Mouse (Mus musculus) fibroblast of lung, adult 2 months (primary cell): ENCODE results near the gene Cxcl2.

ENCODE experiments used
- DNase-seq: peaks from one replicate; pipeline ENCODE4 v3.0.0-alpha.2; 2011; ENCODE audit warnings: low read depth

Cxcl2 gene

GRCm38 (mm10) chr5:90903339-90904020 is at the start of gene Cxcl2:
Gene Cxcl2, plus strand, starts transcription at chr5:90903871.
- DNase-seq = no peak

DNA sequence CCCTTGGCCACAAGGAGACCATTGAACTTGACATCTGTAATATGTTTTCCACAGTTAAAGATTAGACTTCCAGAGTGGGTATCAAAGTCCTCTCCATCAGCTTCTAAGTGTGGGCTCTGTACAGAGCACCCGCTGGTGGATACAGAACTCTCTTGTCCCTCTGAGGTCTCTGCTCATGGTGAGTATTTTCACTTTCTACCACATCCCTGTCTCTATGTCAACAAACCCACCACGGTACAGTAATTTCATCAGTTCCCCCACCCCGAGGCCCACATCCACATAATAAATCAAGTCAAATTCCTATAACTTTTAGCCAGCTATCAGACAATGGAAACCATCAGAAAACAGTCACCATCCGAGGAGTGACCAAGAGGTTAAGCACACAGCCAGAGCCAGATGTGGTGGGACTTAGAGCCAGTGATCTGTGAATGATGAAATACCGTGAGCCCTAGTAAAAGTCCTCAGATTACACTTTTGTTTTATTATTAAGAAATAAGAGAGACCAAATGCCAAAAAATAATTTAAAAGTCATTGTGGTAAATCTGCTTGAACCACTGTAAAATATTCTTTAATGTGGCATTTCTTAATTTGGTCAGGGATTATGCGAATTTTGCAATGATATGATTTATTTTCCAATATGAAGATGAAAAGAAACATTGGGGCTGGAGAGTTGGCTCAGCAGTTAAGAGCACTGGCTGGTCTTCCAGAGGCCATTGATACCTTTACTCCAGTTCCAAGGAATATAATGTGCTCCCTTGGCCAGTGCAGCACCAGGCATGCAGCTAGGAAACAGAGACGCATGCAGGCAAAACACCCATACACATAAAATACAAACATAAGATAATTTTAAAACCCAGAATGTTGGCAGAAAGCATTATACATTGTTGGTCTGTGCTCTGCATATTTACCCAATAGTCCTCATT is 48.1 kb upstream of the Cxcl2 start:
- peak; percentile 54 for DNase-seq

GRCm38 (mm10) chr5:90857463-90857862 is 46.2 kb upstream of the Cxcl2 start:
- no peak for DNase-seq

DNA sequence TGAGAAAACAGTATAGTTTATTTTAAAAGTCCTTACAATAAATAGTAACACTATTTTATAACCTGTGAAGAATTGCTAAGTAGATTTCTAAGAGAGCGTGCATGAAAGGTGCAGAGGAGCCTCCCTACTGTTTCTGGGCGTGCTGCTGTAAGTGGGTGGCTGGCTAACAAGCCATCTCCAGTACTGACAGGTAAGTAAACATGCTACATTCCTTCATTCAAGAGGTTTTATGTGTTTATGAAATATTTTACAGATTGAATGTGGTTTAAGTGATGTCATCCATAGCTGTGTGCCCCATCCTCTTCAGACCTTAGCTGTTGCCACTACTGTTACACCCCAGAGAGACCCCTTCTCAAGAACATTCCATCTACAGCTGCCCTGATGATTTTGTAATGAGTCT is 45.2 kb upstream of the Cxcl2 start:
- DNase-seq = no peak

DNA sequence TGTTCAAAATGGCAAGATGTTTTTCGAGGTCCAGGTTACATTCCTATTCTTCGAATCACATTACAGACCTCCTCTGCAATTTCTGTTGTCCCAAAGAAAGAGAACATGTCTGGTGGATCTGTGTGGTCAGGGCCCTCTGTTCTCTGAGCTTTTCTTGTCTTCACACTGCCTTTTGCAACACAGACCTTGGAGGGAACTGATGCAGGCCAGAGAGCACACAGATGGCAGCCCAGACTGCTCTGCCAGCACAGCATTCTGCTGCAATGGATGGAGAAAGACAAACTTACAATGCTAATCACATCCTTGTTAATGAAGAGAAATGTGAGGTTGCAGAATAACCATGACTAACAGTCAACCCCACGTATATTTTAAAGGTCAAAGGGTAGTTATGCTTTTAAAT is 44.6 kb upstream of the Cxcl2 start:
- DNase-seq = no peak

GRCm38 (mm10) chr5:90861876-90862375 is 41.7 kb upstream of the Cxcl2 start:
- DNase-seq = no peak

GRCm38 (mm10) chr5:90866770-90867169 is 36.9 kb upstream of the Cxcl2 start:
- no peak for DNase-seq

DNA sequence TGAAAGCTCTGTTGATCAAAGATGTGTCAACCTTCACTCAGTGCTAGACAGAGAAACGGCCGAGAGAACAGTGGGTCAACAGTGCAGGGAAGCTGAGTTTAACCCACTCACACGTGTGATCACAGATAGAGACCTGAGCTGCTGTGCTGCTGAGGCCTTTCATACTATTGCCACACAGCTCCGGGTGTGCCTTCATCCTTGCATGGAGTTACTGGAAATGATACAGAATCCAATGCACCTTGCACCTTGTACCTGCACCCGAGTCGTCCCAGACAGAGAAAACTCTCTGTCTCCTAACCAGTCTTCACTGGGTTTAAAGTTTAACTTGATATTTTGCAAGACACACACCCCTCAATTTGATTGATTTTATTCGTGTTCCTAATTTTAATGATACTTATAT is 31.3 kb upstream of the Cxcl2 start:
- no peak for DNase-seq

DNA sequence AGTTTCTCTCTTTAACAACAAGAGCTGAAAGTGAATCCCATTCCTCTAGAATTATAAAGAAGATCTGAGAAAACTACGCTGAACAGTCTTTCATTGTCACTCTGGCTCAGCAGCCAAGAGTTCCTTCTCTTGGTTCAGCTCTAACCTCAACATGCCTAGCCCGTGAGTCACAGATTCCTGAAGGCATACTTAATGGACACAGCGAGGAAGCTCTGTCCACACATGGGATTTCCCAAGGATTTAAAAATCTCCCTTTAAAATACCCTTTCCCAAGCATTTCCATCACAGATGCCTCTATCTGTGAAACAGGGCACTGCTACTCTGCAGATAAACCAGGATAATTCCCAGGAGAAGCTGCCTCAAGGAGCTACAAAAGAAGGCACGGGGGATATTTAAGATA is 27.6 kb upstream of the Cxcl2 start:
- DNase-seq = peak; percentile 66

DNA sequence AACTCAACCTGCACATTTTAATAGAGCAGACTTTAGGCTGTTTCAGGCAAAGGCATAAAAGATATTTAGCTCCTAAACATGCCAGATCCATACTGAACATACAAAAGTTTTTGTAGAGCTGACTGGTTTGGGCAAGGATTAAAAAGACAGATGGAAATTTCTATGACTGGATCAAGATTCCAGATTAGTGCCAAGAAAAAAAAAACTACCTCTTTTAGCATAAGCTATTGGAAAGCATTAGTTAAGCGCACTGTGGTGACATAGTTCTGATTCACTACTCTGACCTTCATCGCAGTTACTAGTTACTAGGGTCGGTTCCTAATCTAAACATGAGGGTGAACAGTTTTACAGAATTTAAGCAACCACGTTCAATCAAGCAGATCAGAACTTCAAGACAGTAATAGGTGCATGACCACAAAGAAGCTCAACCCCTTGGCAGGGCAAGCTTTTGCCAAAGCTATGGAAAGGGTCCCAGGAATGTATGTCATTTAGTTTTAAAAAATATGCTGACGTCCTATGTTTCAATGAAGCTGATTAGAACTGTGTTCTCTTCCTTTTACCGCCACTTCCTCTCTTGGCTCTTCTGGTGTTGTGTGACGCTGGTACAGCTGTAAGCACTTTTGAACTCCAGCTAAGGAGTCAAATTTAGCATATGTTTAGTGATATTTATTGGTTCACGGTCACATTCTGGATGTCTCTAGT is 27.0 kb upstream of the Cxcl2 start:
- DNase-seq = no peak

- DNase-seq = no peak
These were observed 26.5 kb upstream of the Cxcl2 start for GRCm38 (mm10) chr5:90877173-90877512.

DNA sequence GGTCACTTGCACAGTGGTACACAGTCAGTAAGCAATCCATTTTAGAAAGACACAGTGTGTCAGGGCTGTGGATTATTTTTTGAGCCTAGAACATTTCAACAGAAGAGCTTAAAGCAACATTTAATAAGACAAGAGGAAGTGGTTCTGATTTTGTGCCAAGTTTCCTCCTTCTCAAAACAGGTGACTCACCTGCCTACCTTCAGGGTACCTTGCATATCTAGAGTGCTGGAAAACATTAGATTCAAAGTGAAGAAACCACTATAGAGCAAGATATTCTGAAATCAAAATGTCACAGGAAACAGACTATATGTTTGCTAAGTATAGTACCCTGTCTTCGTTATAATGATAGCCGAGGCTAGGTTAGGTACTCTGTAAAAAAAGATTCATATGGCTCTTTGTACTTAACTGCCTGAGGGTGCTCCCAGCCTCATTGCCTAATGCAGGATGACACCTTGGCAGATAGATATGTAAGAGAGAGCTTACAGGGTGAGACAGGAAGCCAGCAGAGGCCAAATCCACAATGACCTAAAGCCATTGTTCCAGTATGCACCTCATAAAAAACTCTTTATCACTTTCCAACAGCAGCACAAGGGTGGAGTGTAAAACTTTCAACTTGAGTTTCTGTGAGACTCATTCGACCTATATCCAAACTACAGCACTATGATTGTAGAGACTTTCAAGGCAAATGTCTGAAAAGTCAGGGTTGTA is 24.2 kb upstream of the Cxcl2 start:
- no peak for DNase-seq

DNA sequence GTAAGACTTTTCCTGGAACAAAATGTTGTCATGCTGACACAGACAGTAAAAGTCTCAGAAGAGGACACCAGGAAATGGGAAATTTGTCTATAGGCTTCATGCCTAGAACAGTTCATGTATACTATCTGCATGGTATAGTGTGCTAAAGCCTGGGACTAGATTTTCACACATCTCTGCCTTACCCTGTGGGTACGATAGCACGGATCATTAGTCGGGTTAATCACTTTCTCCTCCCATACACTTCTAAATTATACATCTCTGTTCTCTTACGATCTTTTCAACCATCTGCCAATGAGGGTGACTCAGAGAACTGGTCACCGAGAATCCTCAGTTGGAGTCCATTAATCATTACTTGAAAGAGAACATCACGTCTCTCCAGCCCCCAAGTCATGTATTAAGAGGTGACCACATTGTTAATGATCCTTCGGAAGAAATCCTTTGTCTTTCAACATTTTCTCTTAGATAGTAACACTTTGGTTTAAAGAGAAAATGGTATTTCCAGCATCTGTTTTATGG is 23.3 kb upstream of the Cxcl2 start:
- no peak for DNase-seq

GRCm38 (mm10) chr5:90881021-90881420 is 22.6 kb upstream of the Cxcl2 start:
- no peak for DNase-seq

DNA sequence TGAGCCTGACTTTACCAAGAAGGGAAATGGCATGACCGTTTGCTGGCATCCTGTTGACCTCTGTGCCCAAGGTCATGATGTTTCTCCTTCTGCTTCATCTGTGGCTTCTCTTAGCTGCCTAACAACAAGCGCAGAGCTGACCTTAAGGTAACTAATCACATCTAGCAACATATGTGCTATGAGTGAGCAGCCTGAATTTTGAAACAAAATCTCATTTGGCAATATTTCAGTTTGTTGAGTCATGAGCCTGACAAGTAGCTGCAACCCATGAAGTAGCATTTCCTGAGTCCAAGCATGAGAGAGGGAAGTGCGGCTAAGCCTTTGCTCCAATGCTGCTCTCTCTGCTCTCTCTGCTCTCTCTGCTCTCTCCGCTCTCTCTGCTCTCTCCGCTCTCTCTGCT is 22.0 kb upstream of the Cxcl2 start:
- DNase-seq = no peak

- no peak for DNase-seq
These were observed 21.5 kb upstream of the Cxcl2 start for GRCm38 (mm10) chr5:90882146-90882545.

DNA sequence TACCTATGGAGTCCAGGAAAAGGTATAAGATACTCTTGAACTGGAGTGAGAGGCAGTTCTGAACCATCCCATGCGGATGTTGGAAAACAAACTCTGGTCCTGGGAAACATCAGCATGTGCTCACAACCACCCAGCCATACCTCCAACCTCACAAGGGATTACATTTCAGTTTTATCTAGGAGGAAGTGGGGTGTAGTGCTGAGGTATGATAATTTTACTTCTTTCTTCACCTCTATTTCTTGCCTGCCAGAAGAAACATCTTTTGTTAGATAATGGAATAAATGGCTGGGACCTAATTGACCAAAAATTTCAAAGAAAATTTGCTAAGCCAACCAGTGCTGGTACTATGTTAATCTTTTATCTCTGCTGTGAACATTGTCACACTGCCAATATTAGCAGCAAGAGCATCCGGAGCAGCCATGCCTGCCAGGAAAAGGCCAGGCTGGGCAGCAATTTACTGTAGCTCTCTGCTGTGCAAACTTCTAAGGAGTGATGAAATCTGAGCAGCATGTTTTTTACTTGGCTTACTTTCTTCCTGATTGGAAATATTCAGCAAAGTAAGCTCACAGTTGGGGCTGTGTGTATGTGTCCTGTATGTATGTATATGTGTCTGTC is 18.9 kb upstream of the Cxcl2 start:
- no peak for DNase-seq

GRCm38 (mm10) chr5:90888661-90889060 is 15.0 kb upstream of the Cxcl2 start:
- DNase-seq = no peak

DNA sequence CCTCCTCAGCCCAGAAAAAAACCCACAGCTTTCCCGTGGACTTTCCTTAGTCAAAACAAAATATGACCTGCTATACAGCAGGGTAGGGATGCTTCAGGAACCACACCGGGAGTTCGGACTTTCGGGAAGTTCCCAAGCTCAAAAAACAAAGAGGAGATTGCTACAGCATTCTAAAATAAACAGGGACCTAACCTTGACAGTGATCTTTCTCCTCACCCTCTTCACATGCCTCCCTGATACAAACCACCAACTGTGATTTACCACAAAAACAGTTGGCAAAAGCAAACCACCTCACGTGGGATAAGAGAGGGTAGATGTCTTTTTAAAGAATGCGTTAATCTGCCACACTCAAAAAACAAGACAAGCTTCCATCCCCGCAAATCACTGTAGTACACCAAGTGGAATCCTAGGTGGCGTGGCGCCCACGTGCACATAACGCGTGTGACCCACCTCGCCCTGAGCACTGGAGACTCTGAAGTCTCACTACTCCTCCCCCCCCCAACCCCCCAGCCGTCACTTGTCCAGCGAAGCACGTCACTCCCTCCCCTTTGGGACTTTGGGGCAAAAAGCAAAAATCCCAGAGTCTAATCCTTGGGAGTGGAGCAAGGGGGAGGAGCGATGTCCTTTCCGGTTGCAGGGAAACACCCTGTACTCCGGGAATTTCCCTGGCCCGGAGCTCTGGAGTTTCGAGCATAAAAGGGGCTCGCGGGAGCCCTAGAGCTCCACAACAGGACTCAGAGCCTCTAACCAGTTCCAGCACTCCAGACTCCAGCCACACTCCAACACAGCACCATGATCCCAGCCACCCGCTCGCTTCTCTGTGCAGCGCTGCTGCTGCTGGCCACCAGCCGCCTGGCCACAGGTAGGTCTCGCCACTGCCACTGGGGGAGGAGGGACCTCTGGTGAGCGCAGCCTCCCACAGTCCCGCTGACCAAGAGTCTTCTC is 12.9 kb upstream of the Cxcl2 start, which contains the start of gene Cxcl1:
Gene Cxcl1 (plus strand): TSS at position 723 of the 945 bp plus-strand sequence.
- no peak for DNase-seq

DNA sequence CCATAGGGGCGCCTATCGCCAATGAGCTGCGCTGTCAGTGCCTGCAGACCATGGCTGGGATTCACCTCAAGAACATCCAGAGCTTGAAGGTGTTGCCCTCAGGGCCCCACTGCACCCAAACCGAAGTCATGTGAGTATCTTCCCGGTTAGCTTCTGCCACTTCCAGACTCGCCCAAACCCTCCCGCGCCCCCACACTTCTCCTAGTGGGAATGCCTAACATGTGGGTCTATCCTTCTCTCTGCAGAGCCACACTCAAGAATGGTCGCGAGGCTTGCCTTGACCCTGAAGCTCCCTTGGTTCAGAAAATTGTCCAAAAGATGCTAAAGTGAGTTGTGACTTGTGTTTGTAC is 12.2 kb upstream of the Cxcl2 start:
- no peak for DNase-seq
